Mouse (Mus musculus): ENCODE results near the gene Arhgap42.

- TF ChIP-seq CTCF (IDR thresholded peaks at IDR 0.05; ENCODE audit: low read depth, low read length) (no peak), POLR2A (IDR thresholded peaks at IDR 0.05; ENCODE audit: insufficient read depth, low read length) (no peak)
These were observed 223.8 kb downstream of the Arhgap42 start for GRCm38 (mm10) chr9:9015108-9015507.

Measured in ES-Bruce4 (cell line).